10 mouse cellular contexts compared by ENCODE assay signal in genomic region chr12:55598537-55598886, GRCm38 (mm10). TPM values are rescaled to one million over a fixed set of nuclear protein-coding genes. Genes with fewer than 3 reads are reported as not detected.
A peak's percentile ranks its signal among the peaks of the same experiment; 100 is the strongest.
DNase-seq lines count a peak whose midpoint lies in the region; ATAC-seq and TF ChIP-seq lines count a peak whose summit lies in the region.
"Had no signal": no experiment of that assay in that cellular context is flagged by ENCODE, and none has a peak within 500 bp of the region (broad histone marks: within the 10 kb centered on the region; RNA-seq: fewer than 3 reads in every experiment).

No protein-coding gene starts in this region.

- H3K27me3 ChIP-seq in liver, embryonic 11.5 days (replicated peaks; ENCODE audit: control insufficient read depth, insufficient read depth, low read length), result peaks cover 47% of the 10 kb centered on the region
- peaks cover 67% of the 10 kb centered on the region for H3K27me3 ChIP-seq in forebrain, embryonic 13.5 days
- peaks cover 67% of the 10 kb centered on the region for H3K27me3 ChIP-seq in limb, embryonic 12.5 days

- peak overlapping the region; percentile 52 for H3K4me3 ChIP-seq in liver, embryonic 11.5 days (ENCODE audit: low read depth, low read length)
- peak overlapping the region; percentile 52 for H3K4me3 ChIP-seq in forebrain, embryonic 13.5 days
- peak overlapping the region; percentile 45 for H3K4me3 ChIP-seq in limb, embryonic 12.5 days (replicated peaks)
- peak overlapping the region; percentile 52 for H3K4me3 ChIP-seq in olfactory bulb, adult 2 months (ENCODE audit: insufficient read depth, low read depth, low read length)

- ATAC-seq in liver, embryonic 11.5 days (replicated peaks; ENCODE audit: low FRiP score), result no peak
- ATAC-seq in forebrain, embryonic 13.5 days, result no peak
- ATAC-seq in limb, embryonic 12.5 days (ENCODE audit: insufficient number of reproducible peaks, insufficient read depth, low FRiP score, low TSS enrichment, low read depth), result no peak

- 8% methylated on average over 7 of the region's 7 CpGs for WGBS in liver, embryonic 11.5 days
- 4% methylated on average over 7 of the region's 7 CpGs for WGBS in forebrain, embryonic 13.5 days
- 12% methylated on average over 7 of the region's 7 CpGs for WGBS in limb, embryonic 12.5 days
- WGBS in olfactory bulb, adult 2 months, result 13% methylated on average over 7 of the region's 7 CpGs

- no peaks in the 10 kb centered on the region for H3K36me3 ChIP-seq in liver, embryonic 11.5 days (ENCODE audit: control insufficient read depth, insufficient read depth, low read length)
- H3K36me3 ChIP-seq in forebrain, embryonic 13.5 days (ENCODE audit: poor library complexity, severe bottlenecking), result no peaks in the 10 kb centered on the region
- no peaks in the 10 kb centered on the region for H3K36me3 ChIP-seq in limb, embryonic 12.5 days

- TF ChIP-seq POLR2A in olfactory bulb, adult 2 months (IDR thresholded peaks at IDR 0.05; ENCODE audit: insufficient read depth, low read depth, low read length), result no peak

- H3K4me1 ChIP-seq in liver, embryonic 11.5 days (replicated peaks; ENCODE audit: control insufficient read depth, insufficient read depth, low read length), result peaks cover 12% of the 10 kb centered on the region
- peaks cover 25% of the 10 kb centered on the region for H3K4me1 ChIP-seq in forebrain, embryonic 13.5 days
- peaks cover 25% of the 10 kb centered on the region for H3K4me1 ChIP-seq in limb, embryonic 12.5 days (replicated peaks)
- peaks cover 19% of the 10 kb centered on the region for H3K4me1 ChIP-seq in olfactory bulb, adult 2 months (ENCODE audit: control insufficient read depth, insufficient read depth, low read length)

- no peaks in the 10 kb centered on the region for H3K9me3 ChIP-seq in liver, embryonic 11.5 days (ENCODE audit: control insufficient read depth, low read length)
- no peaks in the 10 kb centered on the region for H3K9me3 ChIP-seq in forebrain, embryonic 13.5 days (replicated peaks)
- no peaks in the 10 kb centered on the region for H3K9me3 ChIP-seq in limb, embryonic 12.5 days

- DNase-seq in liver, embryonic 11.5 days (ENCODE audit: low spot score), result no peak
- DNase-seq in liver, result no peak
- no peak for DNase-seq in urinary bladder, postnatal 36 days (ENCODE audit: low spot score in 2 of 2)
- no peak for DNase-seq in layer of hippocampus, adult 9-10 months (ENCODE audit: low spot score)
- DNase-seq: gastrocnemius, postnatal 25 days; lung, postnatal 36 days had no signal

- peak overlapping the region; percentile 89 for H3K4me2 ChIP-seq in liver, embryonic 11.5 days
- H3K4me2 ChIP-seq in forebrain, embryonic 13.5 days, result peak overlapping the region; percentile 90
- peak overlapping the region; percentile 81 for H3K4me2 ChIP-seq in limb, embryonic 12.5 days

- no peak overlapping the region for H3K9ac ChIP-seq in liver, embryonic 11.5 days (ENCODE audit: low read depth, low read length)
- peak overlapping the region; percentile 51 for H3K9ac ChIP-seq in forebrain, embryonic 13.5 days
- H3K9ac ChIP-seq in limb, embryonic 12.5 days (replicated peaks), result no peak overlapping the region

- no peak overlapping the region for H3K27ac ChIP-seq in liver, embryonic 11.5 days (ENCODE audit: low read depth, low read length)
- H3K27ac ChIP-seq in forebrain, embryonic 13.5 days, result no peak overlapping the region
- no peak overlapping the region for H3K27ac ChIP-seq in limb, embryonic 12.5 days
- H3K27ac ChIP-seq in olfactory bulb, adult 2 months (ENCODE audit: insufficient read depth, low read depth, low read length), result no peak overlapping the region

- no peak for TF ChIP-seq CTCF in olfactory bulb, adult 2 months (IDR thresholded peaks at IDR 0.05; ENCODE audit: insufficient read depth, low read depth, low read length)

RNA-seq across cellular contexts. Expression of gene Insm2, which starts 0.7 kb away (rescaled TPM):
- 0.05 TPM in 1 of 2 replicates, not detected in the other for polyA plus RNA-seq in liver, embryonic 11.5 days (2014; fragmentation: Nextera tagmentation; extraction: Ambion mirVana)
- 1.1 and 2.4 TPM in 2 replicates for polyA plus RNA-seq in forebrain, embryonic 13.5 days (2015; fragmentation: Nextera tagmentation; extraction: Ambion mirVana)
- not detected in 2 replicates for polyA plus RNA-seq in limb, embryonic 12.5 days (2016; fragmentation: Nextera tagmentation; extraction: Ambion mirVana)
- polyA plus RNA-seq in olfactory bulb, adult 2 months (2012; ENCODE audit: insufficient read depth, insufficient read length, low replicate concordance, missing spikeins), result not detected in 2 replicates
- polyA plus RNA-seq: spleen, adult 2 months had no signal

RNA-seq across cellular contexts. Expression of gene Aldoart2, which starts 33.5 kb away (rescaled TPM):
- 0.10 and 0.27 TPM in 2 replicates for polyA plus RNA-seq in liver, embryonic 11.5 days (2014; fragmentation: Nextera tagmentation; extraction: Ambion mirVana)
- not detected in 2 replicates for polyA plus RNA-seq in forebrain, embryonic 13.5 days (2015; fragmentation: Nextera tagmentation; extraction: Ambion mirVana)
- 0.13 TPM in 1 of 2 replicates, not detected in the other for polyA plus RNA-seq in limb, embryonic 12.5 days (2016; fragmentation: Nextera tagmentation; extraction: Ambion mirVana)
- polyA plus RNA-seq in olfactory bulb, adult 2 months (2012; ENCODE audit: insufficient read depth, insufficient read length, low replicate concordance, missing spikeins), result not detected in 2 replicates
- polyA plus RNA-seq: spleen, adult 2 months had no signal
